12 mouse cellular contexts compared by ENCODE assay signal in the genomic region with DNA sequence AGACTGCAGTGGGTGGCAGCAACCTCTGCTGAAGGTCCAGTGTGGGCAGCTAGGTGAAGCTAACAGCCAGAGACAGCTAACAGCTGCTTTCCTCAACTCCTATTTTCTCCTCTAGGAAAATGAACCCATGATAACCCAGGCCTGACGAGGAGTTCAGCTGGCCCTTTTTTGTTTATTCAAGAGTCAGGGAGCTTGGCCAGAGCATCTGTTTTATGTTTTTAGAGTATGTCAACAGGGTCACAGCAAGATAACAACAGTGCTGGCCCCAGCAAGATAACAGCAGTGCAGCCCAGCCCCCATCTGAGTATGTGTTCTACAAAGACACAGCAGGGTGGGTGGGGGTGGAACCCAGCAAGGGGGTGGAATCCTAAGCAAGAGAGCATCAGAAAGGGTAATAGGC. TPM values are rescaled to one million over a fixed set of nuclear protein-coding genes. Genes with fewer than 3 reads are reported as not detected.
DNase-seq lines count a peak whose midpoint lies in the region; ATAC-seq and TF ChIP-seq lines count a peak whose summit lies in the region.
"Had no signal": no experiment of that assay in that cellular context is flagged by ENCODE, and none has a peak within 500 bp of the region (broad histone marks: within the 10 kb centered on the region; RNA-seq: fewer than 3 reads in every experiment).

No protein-coding gene starts in this region.

- H3K9ac ChIP-seq in heart, adult 2 months (ENCODE audit: low read depth, low read length), result no peak overlapping the region
- no peak overlapping the region for H3K9ac ChIP-seq in heart, embryonic 15.5 days
- no peak overlapping the region for H3K9ac ChIP-seq in hindbrain, embryonic 14.5 days
- H3K9ac ChIP-seq: neural tube, embryonic 12.5 days had no signal

- no peaks in the 10 kb centered on the region for H3K9me3 ChIP-seq in heart, embryonic 15.5 days (replicated peaks)
- no peaks in the 10 kb centered on the region for H3K9me3 ChIP-seq in hindbrain, embryonic 14.5 days (ENCODE audit: control insufficient read depth, low read length)
- H3K9me3 ChIP-seq: neural tube, embryonic 12.5 days had no signal

- no peak for TF ChIP-seq CTCF in heart, adult 2 months (IDR thresholded peaks at IDR 0.05)
- no peak for TF ChIP-seq CTCF in gastrocnemius, adult 2 months (IDR thresholded peaks at IDR 0.05)

- H3K79me2 ChIP-seq in heart, adult 2 months (replicated peaks; ENCODE audit: control insufficient read depth, insufficient read depth, low read length), result no peaks in the 10 kb centered on the region

- H3K4me1 ChIP-seq in heart, adult 2 months (ENCODE audit: control insufficient read depth, insufficient read depth, low read length), result no peaks in the 10 kb centered on the region
- H3K4me1 ChIP-seq in heart, embryonic 15.5 days (replicated peaks), result peaks cover 28% of the 10 kb centered on the region
- 0 out of 2 replicates have a peak, but pooled peaks cover under 1% of the 10 kb centered on the region for H3K4me1 ChIP-seq in hindbrain, embryonic 14.5 days (replicated peaks; ENCODE audit: control insufficient read depth, insufficient read depth, low read length)
- H3K4me1 ChIP-seq: neural tube, embryonic 12.5 days had no signal

- H3K4me3 ChIP-seq in heart, adult 2 months, result no peak overlapping the region
- no peak overlapping the region for H3K4me3 ChIP-seq in heart, embryonic 15.5 days
- no peak overlapping the region for H3K4me3 ChIP-seq in gastrocnemius, adult 2 months
- H3K4me3 ChIP-seq in hindbrain, embryonic 14.5 days (replicated peaks; ENCODE audit: low read length), result no peak overlapping the region
- H3K4me3 ChIP-seq: neural tube, embryonic 12.5 days had no signal

- peak; percentile 63 for ATAC-seq in heart, embryonic 15.5 days (replicated peaks; ENCODE audit: insufficient number of reproducible peaks, insufficient read depth, low FRiP score, low read depth)
- ATAC-seq in hindbrain, embryonic 14.5 days (ENCODE audit: low FRiP score), result no peak
- ATAC-seq: hindbrain, postnatal 0 days had no signal

- peak; percentile 21 to 33 for DNase-seq in heart, adult 9 months (ENCODE audit: low spot score in 2 of 2)
- DNase-seq in heart, adult 2 months, result no peak
- DNase-seq in R1 (ENCODE audit: low read depth, low spot score) (peak; percentile 33), liver (peak; percentile 63)
- DNase-seq in gastrocnemius, adult 2 months, result no peak
- DNase-seq in hindbrain, embryonic 14.5 days (ENCODE audit: low spot score), result no peak
- no peak for DNase-seq in right cerebral cortex, postnatal 4 days
- DNase-seq: right cerebral cortex, postnatal 14 days had no signal

- intact Hi-C loops in heart, adult 2 months (cut with DNase I), result no loop called here
- intact Hi-C loops in gastrocnemius, adult 2 months (cut with DNase I), result no loop called here

- no peaks in the 10 kb centered on the region for H3K36me3 ChIP-seq in heart, adult 2 months (ENCODE audit: control insufficient read depth, insufficient read depth, low read length)
- H3K36me3 ChIP-seq in heart, embryonic 15.5 days, result no peaks in the 10 kb centered on the region
- H3K36me3 ChIP-seq in hindbrain, embryonic 14.5 days (replicated peaks; ENCODE audit: control insufficient read depth, insufficient read depth), result no peaks in the 10 kb centered on the region
- H3K36me3 ChIP-seq: neural tube, embryonic 12.5 days had no signal

- WGBS in heart, adult 2 months, result 7% methylated on average over 1 of the region's 1 CpGs
- 6% methylated on average over 1 of the region's 1 CpGs for WGBS in heart, embryonic 15.5 days
- WGBS in hindbrain, embryonic 14.5 days, result 32% methylated on average over 1 of the region's 1 CpGs

- H3K27ac ChIP-seq in heart, adult 2 months, result no peak overlapping the region
- H3K27ac ChIP-seq in heart, embryonic 15.5 days, result 0 out of 2 replicates have a peak overlapping the region, but pooled peaks have one; percentile 53
- H3K27ac ChIP-seq in gastrocnemius, adult 2 months, result no peak overlapping the region
- no peak overlapping the region for H3K27ac ChIP-seq in hindbrain, embryonic 14.5 days
- H3K27ac ChIP-seq: hindbrain, postnatal 0 days; macrophage; neural tube, embryonic 12.5 days had no signal

- no peaks in the 10 kb centered on the region for H3K27me3 ChIP-seq in heart, adult 2 months (ENCODE audit: control insufficient read depth, insufficient read depth, low read length)
- H3K27me3 ChIP-seq in heart, embryonic 15.5 days, result peaks cover 19% of the 10 kb centered on the region
- H3K27me3 ChIP-seq in hindbrain, embryonic 14.5 days (ENCODE audit: control insufficient read depth, insufficient read depth, low read length), result no peaks in the 10 kb centered on the region
- H3K27me3 ChIP-seq: neural tube, embryonic 12.5 days had no signal

- H3K4me2 ChIP-seq in heart, embryonic 15.5 days, result no peak overlapping the region
- no peak overlapping the region for H3K4me2 ChIP-seq in hindbrain, embryonic 14.5 days (replicated peaks)
- H3K4me2 ChIP-seq: neural tube, embryonic 12.5 days had no signal

- TF ChIP-seq EP300 in heart, adult 2 months (IDR thresholded peaks at IDR 0.05; ENCODE audit: insufficient read depth, low read depth, low read length), result no peak

- no peak for TF ChIP-seq POLR2A in heart, adult 2 months (IDR thresholded peaks at IDR 0.05; ENCODE audit: insufficient read depth, low read depth, low read length)

RNA-seq across cellular contexts. Expression of a gene that starts 30.6 kb away (rescaled TPM):
- total RNA-seq in heart, adult 2 months (2021), result 1 to 10 TPM in 1 of 2 experiments, under 1 TPM in 1; 0.80 to 1.4 TPM
- 0.76 and 1.00 TPM in 2 replicates for polyA plus RNA-seq in heart, adult 2 months (2012; rRNA removed)
- 1.5 and 6.1 TPM in 2 replicates for polyA plus RNA-seq in heart, embryonic 15.5 days (2015; fragmentation: Nextera tagmentation; extraction: Ambion mirVana)
- 1 to 10 TPM; 2.3 to 2.7 TPM for total RNA-seq in gastrocnemius, adult 2 months (2021)
- polyA plus RNA-seq in hindbrain, embryonic 14.5 days (2014; fragmentation: Nextera tagmentation; extraction: Ambion mirVana), result 3.0 and 3.1 TPM in 2 replicates
- polyA plus RNA-seq: macrophage had no signal

Comparison
In these comparisons a context has a peak if more than half of its experiments do, and no peak if none do; other contexts are left out.
1. DNase-seq: peak in heart, adult 9 months (2 of 2), R1 (single experiment) and liver (single experiment); none in heart, adult 2 months (0 of 2), gastrocnemius, adult 2 months (single experiment), hindbrain, embryonic 14.5 days (single experiment) and right cerebral cortex, postnatal 4 days (single experiment).